Mouse (Mus musculus) forebrain, embryonic 11.5 days (tissue): ENCODE results near the gene Baz2b. TPM values are rescaled to one million over a fixed set of nuclear protein-coding genes. Genes with fewer than 3 reads are reported as not detected.

Experiments used
- ATAC-seq: fragments of 200-750 bp; cut with Nextera tagmentation; replicated peaks from 2 replicates; pipeline ENCODE4 v1.8.0; 2017; ENCODE audit warnings: moderate TSS enrichment; ENCODE audit not compliant: low FRiP score
- DNase-seq: peaks from one replicate; pipeline ENCODE4 v3.0.0-alpha.2; 2017; ENCODE audit warnings: low spot score
- H3K27ac ChIP-seq: fragments of 300-500 bp; sonication (generic); 2 replicates; pipeline ENCODE4 v1.5.1; 2014; ENCODE audit warnings: low read depth, low read length
- H3K27me3 ChIP-seq: fragments of 300-500 bp; sonication (generic); 2 replicates; pipeline ENCODE4 v1.6.1; 2014; ENCODE audit warnings: mild to moderate bottlenecking, low read length, mixed read lengths; ENCODE audit not compliant: control insufficient read depth, insufficient read depth
- H3K36me3 ChIP-seq: fragments of 300-500 bp; sonication (generic); 2 replicates; pipeline ENCODE4 v1.6.1; 2014; ENCODE audit warnings: mild to moderate bottlenecking, low read length, moderate library complexity, mixed read lengths; ENCODE audit not compliant: control insufficient read depth, insufficient read depth
- H3K4me1 ChIP-seq: fragments of 300-500 bp; sonication (generic); replicated peaks from 2 replicates; pipeline ENCODE4 v1.6.1; 2014; ENCODE audit warnings: low read length, mixed read lengths; ENCODE audit not compliant: control insufficient read depth, insufficient read depth
- H3K4me2 ChIP-seq: fragments of 300-500 bp; sonication (generic); 2 replicates; pipeline ENCODE4 v1.6.1; 2014; ENCODE audit warnings: low read depth, mild to moderate bottlenecking, low read length, moderate library complexity, mixed read lengths; ENCODE audit not compliant: severe bottlenecking
- H3K4me3 ChIP-seq: fragments of 300-500 bp; sonication (generic); 2 replicates; pipeline ENCODE4 v1.5.1; 2014; ENCODE audit warnings: low read depth, low read length
- H3K9ac ChIP-seq: fragments of 300-500 bp; sonication (generic); 2 replicates; pipeline ENCODE4 v1.6.1; 2014; ENCODE audit warnings: low read length
- H3K9me3 ChIP-seq: fragments of 300-500 bp; sonication (generic); 2 replicates; pipeline ENCODE4 v1.6.1; 2016; ENCODE audit warnings: low read length, mixed read lengths; ENCODE audit not compliant: control insufficient read depth
- WGBS: fragments of 180-500 bp; shearing (Covaris S2); extraction: QIAGEN DNeasy Blood & Tissue Kit; methylation state at CpG from one replicate; pipeline ENCODE4 v1.1.7; 2014; 5-methylcytosine and 5-hydroxymethylcytosine counted together
- polyA plus RNA-seq: library from polyadenylated mRNA; unstranded; fragments of >200 nt; fragmentation: Nextera tagmentation; extraction: Ambion mirVana; gene quantifications from 2 replicates; pipeline ENCODE4 v1.2.1, GENCODE M21; 2014

The Baz2b gene
- polyA plus RNA-seq, 1 experiment from 2014 or later, result 84.0 TPM

- H3K4me3 ChIP-seq, result no peak overlapping the region
- no peaks in the 10 kb centered on the region for H3K27me3 ChIP-seq
- no peak overlapping the region for H3K27ac ChIP-seq
- DNase-seq (no peak), ATAC-seq (no peak)
- WGBS, result 84% methylated on average over 3 of the region's 3 CpGs
- H3K4me1 ChIP-seq, result no peaks in the 10 kb centered on the region
- no peaks in the 10 kb centered on the region for H3K36me3 ChIP-seq
- no peak overlapping the region for H3K4me2 ChIP-seq
- no peak overlapping the region for H3K9ac ChIP-seq
- no peaks in the 10 kb centered on the region for H3K9me3 ChIP-seq
Observed at GRCm38 (mm10) chr2:60177490-60177889, 32.1 kb downstream of the Baz2b start.

DNA sequence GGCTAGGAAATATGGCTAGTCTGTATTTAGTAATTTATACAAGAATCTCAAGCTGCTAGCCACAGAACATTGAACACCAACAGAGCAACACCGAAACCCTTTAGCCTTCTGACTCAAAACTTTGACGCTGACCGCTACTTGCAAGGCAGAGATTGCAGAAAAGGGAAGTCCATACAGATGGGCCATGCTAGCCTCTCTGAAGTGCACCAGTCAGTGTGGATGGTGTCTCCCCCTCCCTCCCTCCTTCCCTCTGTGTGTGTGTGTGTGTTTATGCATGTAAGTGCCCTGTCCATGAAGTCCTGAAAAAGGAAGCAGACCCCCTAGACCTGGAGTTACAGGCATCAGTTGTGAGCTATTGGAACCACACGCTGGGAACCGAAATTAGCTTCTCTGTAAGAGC, 33.6 kb downstream of the Baz2b start:
- Histone ChIP-seq H3K4me1 (no peaks in the 10 kb centered on the region), H3K27me3 (no peaks in the 10 kb centered on the region), H3K36me3 (no peaks in the 10 kb centered on the region), H3K9me3 (no peaks in the 10 kb centered on the region), H3K27ac (no peak overlapping the region), H3K4me2 (no peak overlapping the region), H3K9ac (no peak overlapping the region), H3K4me3 (no peak overlapping the region)
- 87% methylated on average over 5 of the region's 5 CpGs for WGBS
- DNase-seq (no peak), ATAC-seq (no peak)

- Histone ChIP-seq H3K27me3 (no peaks in the 10 kb centered on the region), H3K27ac (no peak overlapping the region), H3K9ac (no peak overlapping the region), H3K36me3 (no peaks in the 10 kb centered on the region), H3K9me3 (no peaks in the 10 kb centered on the region), H3K4me1 (no peaks in the 10 kb centered on the region), H3K4me3 (no peak overlapping the region), H3K4me2 (no peak overlapping the region)
- ATAC-seq (no peak), DNase-seq (no peak)
- 95% methylated on average over 3 of the region's 4 CpGs for WGBS
Observed at GRCm38 (mm10) chr2:60175078-60175477, 34.6 kb downstream of the Baz2b start.

- H3K27me3 ChIP-seq, result no peaks in the 10 kb centered on the region
- H3K4me2 ChIP-seq, result no peak overlapping the region
- no peaks in the 10 kb centered on the region for H3K36me3 ChIP-seq
- ATAC-seq (no peak), DNase-seq (no peak)
- no peak overlapping the region for H3K27ac ChIP-seq
- H3K4me1 ChIP-seq, result no peaks in the 10 kb centered on the region
- no peaks in the 10 kb centered on the region for H3K9me3 ChIP-seq
- no peak overlapping the region for H3K4me3 ChIP-seq
- 89% methylated on average over 4 of the region's 4 CpGs for WGBS
- no peak overlapping the region for H3K9ac ChIP-seq
Observed at GRCm38 (mm10) chr2:60173595-60173994, 36.0 kb downstream of the Baz2b start.

- DNase-seq (no peak), ATAC-seq (no peak)
- no peaks in the 10 kb centered on the region for H3K4me1 ChIP-seq
- H3K4me2 ChIP-seq, result no peak overlapping the region
- no peak overlapping the region for H3K4me3 ChIP-seq
- H3K27ac ChIP-seq, result no peak overlapping the region
- no peaks in the 10 kb centered on the region for H3K27me3 ChIP-seq
- WGBS, result 65% methylated on average over 3 of the region's 3 CpGs
- H3K9me3 ChIP-seq, result no peaks in the 10 kb centered on the region
- H3K9ac ChIP-seq, result no peak overlapping the region
- no peaks in the 10 kb centered on the region for H3K36me3 ChIP-seq
Observed at GRCm38 (mm10) chr2:60173190-60173589, 36.4 kb downstream of the Baz2b start.

- Histone ChIP-seq H3K4me3 (no peak overlapping the region), H3K9ac (no peak overlapping the region), H3K4me1 (no peaks in the 10 kb centered on the region), H3K27ac (no peak overlapping the region), H3K4me2 (no peak overlapping the region), H3K9me3 (no peaks in the 10 kb centered on the region), H3K27me3 (no peaks in the 10 kb centered on the region), H3K36me3 (no peaks in the 10 kb centered on the region)
- no peak for ATAC-seq
- DNase-seq, result no peak
- WGBS, result 74% methylated on average over 2 of the region's 2 CpGs
Observed at GRCm38 (mm10) chr2:60172531-60172914, 37.1 kb downstream of the Baz2b start.

DNA sequence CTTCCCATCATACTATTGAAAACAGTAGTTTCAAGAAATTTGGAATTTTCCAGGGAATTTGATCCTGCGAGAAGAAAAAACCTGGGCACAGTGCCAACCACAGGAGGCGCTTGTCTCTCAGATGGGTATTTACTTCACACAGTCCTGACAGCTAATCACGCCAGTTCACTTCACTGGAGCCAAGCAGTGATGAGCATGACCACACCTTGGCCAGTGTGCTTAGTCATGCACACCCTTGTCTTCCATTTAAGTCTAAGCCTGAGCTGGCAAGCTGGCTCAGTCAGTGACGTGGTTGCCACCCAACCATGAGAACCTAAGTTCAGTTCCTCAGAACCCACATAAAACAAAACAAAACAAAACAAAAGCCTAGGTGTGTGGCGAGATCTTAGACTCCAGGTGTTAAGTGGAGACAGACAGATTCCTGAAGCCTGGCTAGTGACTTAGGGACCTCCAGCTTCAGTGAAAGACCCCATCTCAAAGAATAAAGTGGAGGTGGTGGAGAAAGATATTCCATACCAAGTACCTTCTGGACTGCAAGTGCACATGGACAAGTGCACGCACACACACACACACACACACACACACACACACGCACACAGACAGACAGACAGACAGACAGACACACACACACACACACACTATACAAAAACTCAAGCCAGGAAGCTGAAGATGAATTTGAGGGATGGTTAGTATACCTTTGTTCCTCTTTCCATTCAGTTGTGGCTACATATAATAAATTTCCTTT, 37.7 kb downstream of the Baz2b start:
- Histone ChIP-seq H3K4me3 (no peak overlapping the region), H3K27ac (no peak overlapping the region), H3K4me2 (no peak overlapping the region), H3K36me3 (no peaks in the 10 kb centered on the region), H3K27me3 (no peaks in the 10 kb centered on the region), H3K9me3 (no peaks in the 10 kb centered on the region), H3K9ac (no peak overlapping the region), H3K4me1 (no peaks in the 10 kb centered on the region)
- DNase-seq, result no peak
- 81% methylated on average over 7 of the region's 7 CpGs for whole genome bisulfite sequencing
- ATAC-seq, result no peak

DNA sequence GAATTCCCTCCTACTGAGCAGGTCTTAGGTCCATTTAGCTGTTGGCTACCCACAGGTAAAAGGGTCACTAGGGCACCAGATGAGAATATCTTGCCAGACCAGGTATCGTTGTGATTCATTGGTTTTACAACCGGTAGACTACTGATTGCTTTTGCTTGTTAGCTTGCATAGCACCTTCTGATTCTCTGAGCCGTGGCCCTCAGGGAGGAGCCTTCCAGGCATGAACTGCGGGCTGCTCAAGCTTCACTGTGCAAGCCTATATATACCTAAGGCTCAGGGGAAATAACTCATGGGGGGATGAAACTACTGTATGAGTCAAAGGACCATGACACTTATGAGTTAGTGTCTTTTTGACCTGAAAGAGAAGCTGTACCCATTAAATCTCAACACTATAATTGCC, 42.8 kb downstream of the Baz2b start:
- Histone ChIP-seq H3K27me3 (no peaks in the 10 kb centered on the region), H3K9ac (no peak overlapping the region), H3K4me1 (no peaks in the 10 kb centered on the region), H3K4me2 (no peak overlapping the region), H3K36me3 (no peaks in the 10 kb centered on the region), H3K27ac (no peak overlapping the region), H3K9me3 (no peaks in the 10 kb centered on the region), H3K4me3 (no peak overlapping the region)
- WGBS, result 91% methylated on average over 4 of the region's 4 CpGs
- ATAC-seq (no peak), DNase-seq (no peak)

DNA sequence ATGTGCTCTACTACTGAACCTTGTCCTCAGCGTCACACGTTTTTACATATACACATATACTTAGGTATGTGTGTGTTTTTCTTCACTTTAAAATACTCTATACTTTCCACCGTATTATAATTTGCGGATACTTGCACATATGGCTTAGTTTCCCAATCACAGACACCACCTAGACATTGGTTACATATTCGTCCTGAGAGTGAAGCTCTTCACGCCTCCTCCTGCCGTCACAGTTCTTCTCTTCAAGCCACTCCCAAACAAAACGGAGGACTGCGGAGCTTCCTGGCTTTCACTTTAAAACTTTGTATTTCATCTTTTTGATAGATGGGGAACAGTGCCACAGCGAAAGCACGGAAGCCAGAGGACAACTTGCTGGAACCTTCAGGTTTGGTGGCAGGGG, 44.0 kb downstream of the Baz2b start:
- no peaks in the 10 kb centered on the region for H3K4me1 ChIP-seq
- H3K27me3 ChIP-seq, result no peaks in the 10 kb centered on the region
- DNase-seq (no peak), ATAC-seq (no peak)
- H3K4me3 ChIP-seq, result no peak overlapping the region
- no peaks in the 10 kb centered on the region for H3K36me3 ChIP-seq
- no peak overlapping the region for H3K27ac ChIP-seq
- no peak overlapping the region for H3K9ac ChIP-seq
- WGBS, result 95% methylated on average over 11 of the region's 11 CpGs
- H3K4me2 ChIP-seq, result no peak overlapping the region
- H3K9me3 ChIP-seq, result no peaks in the 10 kb centered on the region
